Mouse (Mus musculus): ENCODE results near the gene Tox4. TPM values are rescaled to one million over a fixed set of nuclear protein-coding genes. Genes with fewer than 3 reads are reported as not detected.

The Tox4 gene
- polyA plus RNA-seq (2017; shearing (Covaris generic)): 89.2 TPM

GRCm38 (mm10) chr14:52278932-52279746 is at the start of gene Tox4, which contains the start of gene Rab2b:
Gene Tox4, plus strand, starts transcription at chr14:52279146.
Gene Rab2b, minus strand, starts transcription at chr14:52279545.

GRCm38 (mm10) chr14:52257484-52258213 is 21.3 kb upstream of the Tox4 start, which contains the start of gene Chd8:
Gene Chd8, minus strand, starts transcription at chr14:52257780.

GRCm38 (mm10) chr14:52304644-52305271 is 25.8 kb downstream of the Tox4 start, which contains the start of gene Mettl3:
Gene Mettl3, minus strand, starts transcription at chr14:52305128.

GRCm38 (mm10) chr14:52327910-52328812 is 49.2 kb downstream of the Tox4 start, which contains the start of gene Sall2:
Gene Sall2, minus strand, starts transcription at chr14:52328762.

Other genes with a start within 250 kb of the Tox4 start
- gene Olfr221, start 236.7 kb upstream of the Tox4 start, polyA plus RNA-seq (2017; shearing (Covaris generic)): not detected
- gene Hnrnpc, start 175.1 kb upstream of the Tox4 start, polyA plus RNA-seq (2017; shearing (Covaris generic)): 433 TPM
- 4.6 TPM for gene Rpgrip1, start 168.4 kb upstream of the Tox4 start, polyA plus RNA-seq (2017; shearing (Covaris generic))
- 20.1 TPM for gene Supt16, start 81.7 kb upstream of the Tox4 start, polyA plus RNA-seq (2017; shearing (Covaris generic))
- 36.3 TPM for gene Chd8, start 21.4 kb upstream of the Tox4 start, polyA plus RNA-seq (2017; shearing (Covaris generic))
- gene Rab2b, start 399 bp downstream of the Tox4 start, polyA plus RNA-seq (2017; shearing (Covaris generic)): 19.7 TPM
- gene Mettl3, start 26.0 kb downstream of the Tox4 start, polyA plus RNA-seq (2017; shearing (Covaris generic)): 71.0 TPM
- gene Sall2, start 49.6 kb downstream of the Tox4 start, polyA plus RNA-seq (2017; shearing (Covaris generic)): 4.3 TPM
- gene Olfr1513, start 77.3 kb downstream of the Tox4 start, polyA plus RNA-seq (2017; shearing (Covaris generic)): not detected
- not detected for gene Olfr1512, start 100.0 kb downstream of the Tox4 start, polyA plus RNA-seq (2017; shearing (Covaris generic))
- not detected for gene Olfr1511, start 118.2 kb downstream of the Tox4 start, polyA plus RNA-seq (2017; shearing (Covaris generic))
- gene Olfr1510, start 135.2 kb downstream of the Tox4 start, polyA plus RNA-seq (2017; shearing (Covaris generic)): not detected
- not detected for gene Olfr1509, start 163.8 kb downstream of the Tox4 start, polyA plus RNA-seq (2017; shearing (Covaris generic))
- not detected for gene Olfr1508, start 188.3 kb downstream of the Tox4 start, polyA plus RNA-seq (2017; shearing (Covaris generic))
- not detected for gene Olfr1507, start 216.6 kb downstream of the Tox4 start, polyA plus RNA-seq (2017; shearing (Covaris generic))